Comparison of ENCODE assay signal across 8 mouse cellular contexts in genomic region chr14:31891500-31892185, GRCm38 (mm10).
DNase-seq lines count a peak whose midpoint lies in the region; ATAC-seq and TF ChIP-seq lines count a peak whose summit lies in the region.

No protein-coding gene starts in this region.

- no peaks in the 10 kb centered on the region for H3K9me3 ChIP-seq in kidney, embryonic 14.5 days (ENCODE audit: control insufficient read depth, low read length)
- H3K9me3 ChIP-seq in embryonic facial prominence, embryonic 10.5 days, result no peaks in the 10 kb centered on the region
- H3K9me3 ChIP-seq in heart, embryonic 14.5 days (ENCODE audit: control insufficient read depth, low read length), result no peaks in the 10 kb centered on the region

- TF ChIP-seq CTCF in kidney, adult 2 months (conservative IDR thresholded peaks at IDR 0.05; ENCODE audit: insufficient read depth, insufficient read length, low read depth, low read length), result no peak

- H3K4me2 ChIP-seq in kidney, embryonic 14.5 days (replicated peaks; ENCODE audit: low read depth, low read length), result peak overlapping the region; percentile 44
- H3K4me2 ChIP-seq in heart, embryonic 14.5 days (ENCODE audit: low read length), result peak overlapping the region; percentile 66

- H3K27me3 ChIP-seq in kidney, embryonic 14.5 days (ENCODE audit: control insufficient read depth, insufficient read depth, low read length), result no peaks in the 10 kb centered on the region
- H3K27me3 ChIP-seq in kidney, adult 2 months (replicated peaks; ENCODE audit: control insufficient read depth, insufficient read depth, low read length), result no peaks in the 10 kb centered on the region
- peaks cover 4% of the 10 kb centered on the region; the same call in 1 of the 2 replicates for H3K27me3 ChIP-seq in embryonic facial prominence, embryonic 10.5 days (replicated peaks; ENCODE audit: low read depth, poor library complexity, severe bottlenecking)
- H3K27me3 ChIP-seq in heart, embryonic 14.5 days (ENCODE audit: control insufficient read depth, insufficient read depth, low read length), result no peaks in the 10 kb centered on the region

- no peaks in the 10 kb centered on the region for H3K36me3 ChIP-seq in kidney, embryonic 14.5 days (ENCODE audit: control insufficient read depth, insufficient read depth, low read length)
- H3K36me3 ChIP-seq in kidney, adult 2 months (ENCODE audit: control insufficient read depth, insufficient read depth, low read length), result no peaks in the 10 kb centered on the region
- H3K36me3 ChIP-seq in embryonic facial prominence, embryonic 10.5 days (replicated peaks), result no peaks in the 10 kb centered on the region
- H3K36me3 ChIP-seq in heart, embryonic 14.5 days (ENCODE audit: control insufficient read depth, insufficient read depth, low read length), result no peaks in the 10 kb centered on the region

- H3K4me3 ChIP-seq in kidney, embryonic 14.5 days (ENCODE audit: low read length), result peak overlapping the region; percentile 12; the same call in 1 of the 2 replicates
- no peak overlapping the region for H3K4me3 ChIP-seq in kidney, adult 2 months (ENCODE audit: insufficient read depth, low read depth, low read length)
- H3K4me3 ChIP-seq in embryonic facial prominence, embryonic 10.5 days, result peak overlapping the region; percentile 43
- H3K4me3 ChIP-seq in heart, embryonic 14.5 days (ENCODE audit: control insufficient read depth in 1 of 2, insufficient read depth in 1 of 2, low read depth in 1 of 2, low read length in 2 of 2), result peak overlapping the region; percentile 32 to 35; a peak in 3 of 4 replicates

- DNase-seq in kidney, adult 2 months, result no peak
- DNase-seq in embryonic facial prominence, embryonic 10.5 days (ENCODE audit: low spot score), result peak; percentile 72
- DNase-seq in layer of hippocampus, postnatal 25 days (ENCODE audit: extremely low spot score in 1 of 2, low spot score in 1 of 2), result peak; percentile 6 to 15
- peak; percentile 82 for DNase-seq in lung, postnatal 10 days
- peak; percentile 68 to 72 for DNase-seq in right cerebral cortex, adult 2 months (ENCODE audit: low spot score in 2 of 2)

- no peak overlapping the region for H3K27ac ChIP-seq in kidney, embryonic 14.5 days (ENCODE audit: low read depth, low read length)
- H3K27ac ChIP-seq in kidney, adult 2 months (ENCODE audit: insufficient read depth, low read depth, low read length), result no peak overlapping the region
- H3K27ac ChIP-seq in embryonic facial prominence, embryonic 10.5 days (replicated peaks), result peak overlapping the region; percentile 69
- peak overlapping the region; percentile 28 to 39; a peak in 2 of 4 replicates for H3K27ac ChIP-seq in heart, embryonic 14.5 days (replicated peaks in 1 of 2; ENCODE audit: control insufficient read depth in 1 of 2, insufficient read depth in 1 of 2, low read depth in 2 of 2, low read length in 2 of 2)

- H3K4me1 ChIP-seq in kidney, embryonic 14.5 days (ENCODE audit: control insufficient read depth, insufficient read depth, low read length), result peaks cover 16% of the 10 kb centered on the region
- H3K4me1 ChIP-seq in kidney, adult 2 months (ENCODE audit: control insufficient read depth, insufficient read depth, low read length), result no peaks in the 10 kb centered on the region
- H3K4me1 ChIP-seq in embryonic facial prominence, embryonic 10.5 days, result peaks cover 38% of the 10 kb centered on the region
- H3K4me1 ChIP-seq in heart, embryonic 14.5 days (ENCODE audit: control insufficient read depth in 2 of 2, insufficient read depth in 2 of 2, low read length in 2 of 2), result peaks cover 9 to 18% of the 10 kb centered on the region in 2 experiments

- peak overlapping the region; percentile 15; the same call in 1 of the 2 replicates for H3K9ac ChIP-seq in kidney, embryonic 14.5 days (ENCODE audit: low read depth, low read length)
- peak overlapping the region; percentile 52; the same call in 1 of the 2 replicates for H3K9ac ChIP-seq in heart, embryonic 14.5 days (ENCODE audit: low read length)

- 3% methylated on average over 16 of the region's 16 CpGs for WGBS in kidney, embryonic 14.5 days
- 34% methylated on average over 16 of the region's 16 CpGs for WGBS in kidney, adult 2 months
- 8% methylated on average over 16 of the region's 16 CpGs for WGBS in embryonic facial prominence, embryonic 10.5 days
- WGBS in heart, embryonic 14.5 days, result 8% methylated on average over 16 of the region's 16 CpGs

- TF ChIP-seq POLR2A in kidney, adult 2 months (IDR thresholded peaks at IDR 0.05; ENCODE audit: low read depth, low read length), result no peak

- peak; percentile 88 for ATAC-seq in kidney, embryonic 14.5 days (ENCODE audit: low FRiP score, low TSS enrichment)
- ATAC-seq in heart, embryonic 14.5 days (ENCODE audit: insufficient number of reproducible peaks, insufficient read depth, low FRiP score, low read depth), result peak; percentile 75
- no peak for ATAC-seq in megakaryocyte, adult 5-6 weeks (ENCODE audit: poor library complexity, severe bottlenecking)

Comparison
In these comparisons a context has a peak if more than half of its experiments do, and no peak if none do; other contexts are left out.
1. H3K27ac ChIP-seq: peak in embryonic facial prominence, embryonic 10.5 days (single experiment) and heart, embryonic 14.5 days (2 of 2); none in kidney, embryonic 14.5 days (single experiment) and kidney, adult 2 months (single experiment).